Mouse (Mus musculus): ENCODE measurements around the gene Tfdp2. TPM values are rescaled to one million over a fixed set of nuclear protein-coding genes. Genes with fewer than 3 reads are reported as not detected.

Gene Tfdp2
- polyA plus RNA-seq, 1 experiment from 2014 or later, result 53.9 TPM

GRCm38 (mm10) chr9:96237391-96237790 is 41.3 kb downstream of the Tfdp2 start:
- Histone ChIP-seq H3K4me1 (ENCODE audit: insufficient read depth, low read depth, low read length) (no peaks in the 10 kb centered on the region), H3K36me3 (ENCODE audit: insufficient read depth, low read length) (no peaks in the 10 kb centered on the region), H3K4me3 (ENCODE audit: low read depth, low read length) (no peak overlapping the region), H3K9ac (replicated peaks; ENCODE audit: low read depth) (no peak overlapping the region), H3K27ac (ENCODE audit: low read length) (no peak overlapping the region), H3K4me2 (replicated peaks; ENCODE audit: low read depth, low read length) (no peak overlapping the region), H3K9me3 (ENCODE audit: low read length) (no peaks in the 10 kb centered on the region), H3K27me3 (replicated peaks; ENCODE audit: insufficient read depth, low read length) (no peaks in the 10 kb centered on the region)
- TF ChIP-seq CTCF (IDR thresholded peaks at IDR 0.05) (no peak), EP300 (IDR thresholded peaks at IDR 0.05) (no peak)
- WGBS, result 85% methylated on average over 1 of the region's 1 CpGs
- no peak for DNase-seq (ENCODE audit: low spot score)
- no peak for ATAC-seq

GRCm38 (mm10) chr9:96238286-96238685 is 42.2 kb downstream of the Tfdp2 start:
- DNase-seq (ENCODE audit: low spot score) (no peak), ATAC-seq (no peak)
- Histone ChIP-seq H3K27me3 (replicated peaks; ENCODE audit: insufficient read depth, low read length) (no peaks in the 10 kb centered on the region), H3K9ac (replicated peaks; ENCODE audit: low read depth) (no peak overlapping the region), H3K27ac (ENCODE audit: low read length) (no peak overlapping the region), H3K36me3 (ENCODE audit: insufficient read depth, low read length) (no peaks in the 10 kb centered on the region; the same call in 1 of the 2 replicates), H3K4me2 (replicated peaks; ENCODE audit: low read depth, low read length) (no peak overlapping the region), H3K4me3 (ENCODE audit: low read depth, low read length) (no peak overlapping the region), H3K4me1 (ENCODE audit: insufficient read depth, low read depth, low read length) (no peaks in the 10 kb centered on the region), H3K9me3 (ENCODE audit: low read length) (no peaks in the 10 kb centered on the region)
- WGBS, result 89% methylated on average over 1 of the region's 1 CpGs
- TF ChIP-seq CTCF (IDR thresholded peaks at IDR 0.05) (no peak), EP300 (IDR thresholded peaks at IDR 0.05) (no peak)

- Histone ChIP-seq H3K4me2 (replicated peaks; ENCODE audit: low read depth, low read length) (no peak overlapping the region), H3K27me3 (replicated peaks; ENCODE audit: insufficient read depth, low read length) (no peaks in the 10 kb centered on the region), H3K36me3 (ENCODE audit: insufficient read depth, low read length) (no peaks in the 10 kb centered on the region; the same call in 1 of the 2 replicates), H3K4me3 (ENCODE audit: low read depth, low read length) (no peak overlapping the region), H3K27ac (ENCODE audit: low read length) (no peak overlapping the region), H3K9me3 (ENCODE audit: low read length) (no peaks in the 10 kb centered on the region), H3K9ac (replicated peaks; ENCODE audit: low read depth) (no peak overlapping the region), H3K4me1 (ENCODE audit: insufficient read depth, low read depth, low read length) (no peaks in the 10 kb centered on the region)
- DNase-seq (ENCODE audit: low spot score) (no peak), ATAC-seq (peak; percentile 35)
- WGBS, result 85% methylated on average over 10 of the region's 10 CpGs
- no peak for TF ChIP-seq EP300 (IDR thresholded peaks at IDR 0.05)
- no peak for TF ChIP-seq CTCF (IDR thresholded peaks at IDR 0.05)
Measured at GRCm38 (mm10) chr9:96241134-96242097, 45.3 kb downstream of the Tfdp2 start.

- Histone ChIP-seq H3K4me3 (ENCODE audit: low read depth, low read length) (no peak overlapping the region), H3K9me3 (ENCODE audit: low read length) (no peaks in the 10 kb centered on the region), H3K36me3 (ENCODE audit: insufficient read depth, low read length) (no peaks in the 10 kb centered on the region; the same call in 1 of the 2 replicates), H3K4me2 (replicated peaks; ENCODE audit: low read depth, low read length) (no peak overlapping the region), H3K27me3 (replicated peaks; ENCODE audit: insufficient read depth, low read length) (no peaks in the 10 kb centered on the region), H3K4me1 (ENCODE audit: insufficient read depth, low read depth, low read length) (no peaks in the 10 kb centered on the region), H3K9ac (replicated peaks; ENCODE audit: low read depth) (no peak overlapping the region), H3K27ac (ENCODE audit: low read length) (no peak overlapping the region)
- peak; percentile 77 for ATAC-seq
- no peak for DNase-seq (ENCODE audit: low spot score)
- no peak for TF ChIP-seq CTCF (IDR thresholded peaks at IDR 0.05)
- peak; percentile 44; the same call in 1 of the 2 replicates for TF ChIP-seq EP300 (IDR thresholded peaks at IDR 0.05)
- 48% methylated on average over 6 of the region's 6 CpGs for WGBS
Measured at GRCm38 (mm10) chr9:96243915-96244314, 47.8 kb downstream of the Tfdp2 start.

GRCm38 (mm10) chr9:96254812-96255211 is 58.7 kb downstream of the Tfdp2 start:
- no peak overlapping the region for H3K4me3 ChIP-seq (ENCODE audit: low read depth, low read length)
- 95% methylated on average over 2 of the region's 2 CpGs for WGBS

GRCm38 (mm10) chr9:96258478-96258877 is 62.4 kb downstream of the Tfdp2 start:
- Histone ChIP-seq H3K9ac (replicated peaks; ENCODE audit: low read depth) (no peak overlapping the region), H3K4me2 (replicated peaks; ENCODE audit: low read depth, low read length) (no peak overlapping the region), H3K4me3 (ENCODE audit: low read depth, low read length) (no peak overlapping the region), H3K27me3 (replicated peaks; ENCODE audit: insufficient read depth, low read length) (no peaks in the 10 kb centered on the region), H3K36me3 (ENCODE audit: insufficient read depth, low read length) (no peaks in the 10 kb centered on the region), H3K27ac (ENCODE audit: low read length) (no peak overlapping the region), H3K4me1 (ENCODE audit: insufficient read depth, low read depth, low read length) (no peaks in the 10 kb centered on the region), H3K9me3 (ENCODE audit: low read length) (no peaks in the 10 kb centered on the region)
- WGBS, result 26% methylated on average over 6 of the region's 6 CpGs
- ATAC-seq, result 0 out of 2 replicates have a peak, but pooled peaks have one; percentile 33
- DNase-seq (ENCODE audit: low spot score), result no peak
- TF ChIP-seq CTCF (IDR thresholded peaks at IDR 0.05) (no peak), EP300 (IDR thresholded peaks at IDR 0.05) (no peak)

More at GRCm38 (mm10) chr9:96254812-96255211, 58.7 kb downstream of the Tfdp2 start:
- ATAC-seq (no peak), DNase-seq (ENCODE audit: low spot score) (no peak)
- Histone ChIP-seq H3K4me2 (replicated peaks; ENCODE audit: low read depth, low read length) (no peak overlapping the region), H3K27ac (ENCODE audit: low read length) (no peak overlapping the region), H3K9me3 (ENCODE audit: low read length) (no peaks in the 10 kb centered on the region), H3K36me3 (ENCODE audit: insufficient read depth, low read length) (no peaks in the 10 kb centered on the region), H3K27me3 (replicated peaks; ENCODE audit: insufficient read depth, low read length) (no peaks in the 10 kb centered on the region), H3K4me1 (ENCODE audit: insufficient read depth, low read depth, low read length) (no peaks in the 10 kb centered on the region), H3K9ac (replicated peaks; ENCODE audit: low read depth) (no peak overlapping the region)
- TF ChIP-seq CTCF (IDR thresholded peaks at IDR 0.05), result no peak
- no peak for TF ChIP-seq EP300 (IDR thresholded peaks at IDR 0.05)
